Mouse (Mus musculus) spleen, adult 2 months (tissue): ENCODE measurements around the gene Ncf1. TPM values are rescaled to one million over a fixed set of nuclear protein-coding genes. Genes with fewer than 3 reads are reported as not detected.
A peak's percentile ranks its signal among the peaks of the same experiment; 100 is the strongest.

Experiments used
- DNase-seq, 2 experiments: peaks; one replicate each; pipeline versions ENCODE4 v3.0.0 to v3.0.0-alpha.2; 2012 to 2021; ENCODE audit warnings: low spot score in 2 of 2, low read depth in 1 of 2
- H3K27ac ChIP-seq: fragments of 200-500 bp; 2 replicates; pipeline ENCODE4 v1.5.1; 2012; ENCODE audit warnings: low read length, inconsistent platforms; ENCODE audit not compliant: insufficient read depth
- H3K27me3 ChIP-seq: fragments of 200-500 bp; 2 replicates; pipeline ENCODE4 v1.6.1; 2012; ENCODE audit warnings: mild to moderate bottlenecking, moderate library complexity, low read length, inconsistent platforms; ENCODE audit not compliant: control insufficient read depth, insufficient read depth
- H3K36me3 ChIP-seq: fragments of 200-500 bp; 2 replicates; pipeline ENCODE4 v1.6.1; 2012; ENCODE audit warnings: mild to moderate bottlenecking, low read length, inconsistent platforms; ENCODE audit not compliant: control insufficient read depth, insufficient read depth
- H3K4me1 ChIP-seq: fragments of 200-500 bp; 2 replicates; pipeline ENCODE4 v1.6.1; 2011; ENCODE audit warnings: inconsistent platforms; ENCODE audit not compliant: control insufficient read depth, insufficient read depth, insufficient read length
- H3K4me3 ChIP-seq: fragments of 200-500 bp; 2 replicates; pipeline ENCODE4 v1.5.1; 2011; ENCODE audit warnings: mild to moderate bottlenecking, inconsistent platforms; ENCODE audit not compliant: insufficient read depth, insufficient read length; ENCODE audit errors: extremely low read depth
- CTCF ChIP-seq: fragments of 200-500 bp; IDR thresholded peaks from 2 replicates; pipeline ENCODE4 v1.5.1; 2011; ENCODE audit warnings: mild to moderate bottlenecking, inconsistent platforms; ENCODE audit not compliant: insufficient read depth, insufficient read length, insufficient replicate concordance; ENCODE audit errors: extremely low read depth
- POLR2A ChIP-seq: fragments of 200-500 bp; IDR thresholded peaks from 2 replicates; pipeline ENCODE4 v1.6.1; 2011; ENCODE audit warnings: low read depth, low read length, inconsistent platforms
- WGBS: fragments of 180-500 bp; shearing (Covaris S2); methylation state at CpG from one replicate; pipeline ENCODE4 v1.1.7; 2018; 5-methylcytosine and 5-hydroxymethylcytosine counted together
- polyA plus RNA-seq: library from polyadenylated mRNA; depleted of rRNA; stranded (reverse); fragments of >200 nt; gene quantifications from 2 replicates; pipeline ENCODE4 v1.2.3, GENCODE M21; 2012

Gene Ncf1
- polyA plus RNA-seq, 1 experiment = 103 TPM

GRCm38 (mm10) chr5:134231376-134231775 is 2.0 kb upstream of the Ncf1 start:
- DNase-seq = no peak
- TF ChIP-seq POLR2A (no peak), CTCF (no peak)
- peaks cover 67% of the 10 kb centered on the region for H3K4me1 ChIP-seq
- peak overlapping the region; percentile 98 for H3K27ac ChIP-seq
- no peak overlapping the region for H3K4me3 ChIP-seq
- WGBS = 50% methylated on average over 5 of the region's 5 CpGs
- peaks cover 8% of the 10 kb centered on the region for H3K36me3 ChIP-seq
- no peaks in the 10 kb centered on the region for H3K27me3 ChIP-seq

- 47% methylated on average over 6 of the region's 6 CpGs for WGBS
- TF ChIP-seq CTCF = no peak
- TF ChIP-seq POLR2A = no peak
- DNase-seq = no peak
- Histone ChIP-seq H3K4me1 (peaks cover 40% of the 10 kb centered on the region; the same call in 1 of the 2 replicates), H3K4me3 (peak overlapping the region; percentile 71), H3K36me3 (peaks cover 28% of the 10 kb centered on the region), H3K27me3 (no peaks in the 10 kb centered on the region), H3K27ac (peak overlapping the region; percentile 90)
Observed at GRCm38 (mm10) chr5:134228249-134228638, 1.2 kb downstream of the Ncf1 start.

DNA sequence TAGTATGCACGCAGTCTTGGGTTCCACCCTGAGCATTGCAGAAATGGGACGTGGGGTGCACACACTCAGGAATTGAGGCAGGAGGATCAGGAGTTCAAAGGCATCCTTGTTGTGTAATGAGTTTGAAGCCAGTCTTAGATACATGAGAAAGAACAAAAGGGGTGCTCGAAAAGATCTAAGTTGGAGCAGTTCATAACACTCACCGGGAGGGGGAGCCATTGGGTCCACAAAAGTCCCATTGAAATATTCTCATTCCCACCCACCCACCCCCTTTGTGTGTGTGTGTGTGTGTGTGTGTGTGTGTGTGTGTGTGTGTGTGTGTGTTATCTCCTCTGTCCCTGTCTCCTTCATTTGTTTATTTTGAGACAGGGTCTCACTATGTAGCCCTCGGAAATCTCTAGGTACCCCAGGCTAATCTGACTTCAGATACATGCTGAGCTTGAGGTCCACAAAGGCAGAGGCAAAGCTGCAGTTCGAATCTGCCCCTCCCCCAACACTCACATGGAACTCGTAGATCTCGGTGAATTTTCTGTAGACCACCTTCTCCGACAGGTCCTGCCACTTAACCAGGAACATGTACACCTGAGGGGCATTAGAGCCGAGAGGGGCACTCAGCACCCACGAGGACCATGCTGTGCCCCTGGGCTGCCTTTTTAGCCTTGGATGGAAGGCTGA is 1.7 kb downstream of the Ncf1 start:
- peak overlapping the region; percentile 90 for H3K27ac ChIP-seq
- DNase-seq = no peak
- H3K4me3 ChIP-seq = peak overlapping the region; percentile 71; the same call in 1 of the 2 replicates
- 27% methylated on average over 11 of the region's 11 CpGs for WGBS
- peaks cover 36% of the 10 kb centered on the region; the same call in 1 of the 2 replicates for H3K4me1 ChIP-seq
- H3K36me3 ChIP-seq = peaks cover 32% of the 10 kb centered on the region
- TF ChIP-seq POLR2A (no peak), CTCF (peak; percentile 4; the same call in 1 of the 2 replicates)
- no peaks in the 10 kb centered on the region for H3K27me3 ChIP-seq

DNA sequence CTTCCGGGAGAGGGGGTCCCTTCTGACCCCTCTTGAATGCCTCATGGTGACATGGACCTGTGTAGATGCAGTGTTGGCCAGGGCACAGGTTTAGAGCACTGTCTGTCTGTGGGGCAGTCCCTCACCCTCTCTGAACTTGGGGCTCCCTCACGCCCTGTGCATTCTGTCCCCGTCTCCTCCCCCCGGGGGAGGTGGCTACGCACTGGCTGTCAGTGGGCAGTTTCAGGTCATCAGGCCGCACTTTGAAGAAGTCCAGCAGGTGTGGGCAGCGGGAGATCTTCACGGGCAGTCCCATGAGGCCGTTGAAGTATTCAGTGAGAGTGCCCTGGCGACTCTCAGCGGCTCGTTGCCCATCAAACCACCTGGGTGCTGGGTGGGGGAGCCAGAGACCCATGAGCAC is 2.5 kb downstream of the Ncf1 start:
- H3K4me1 ChIP-seq = peaks cover 32% of the 10 kb centered on the region

DNA sequence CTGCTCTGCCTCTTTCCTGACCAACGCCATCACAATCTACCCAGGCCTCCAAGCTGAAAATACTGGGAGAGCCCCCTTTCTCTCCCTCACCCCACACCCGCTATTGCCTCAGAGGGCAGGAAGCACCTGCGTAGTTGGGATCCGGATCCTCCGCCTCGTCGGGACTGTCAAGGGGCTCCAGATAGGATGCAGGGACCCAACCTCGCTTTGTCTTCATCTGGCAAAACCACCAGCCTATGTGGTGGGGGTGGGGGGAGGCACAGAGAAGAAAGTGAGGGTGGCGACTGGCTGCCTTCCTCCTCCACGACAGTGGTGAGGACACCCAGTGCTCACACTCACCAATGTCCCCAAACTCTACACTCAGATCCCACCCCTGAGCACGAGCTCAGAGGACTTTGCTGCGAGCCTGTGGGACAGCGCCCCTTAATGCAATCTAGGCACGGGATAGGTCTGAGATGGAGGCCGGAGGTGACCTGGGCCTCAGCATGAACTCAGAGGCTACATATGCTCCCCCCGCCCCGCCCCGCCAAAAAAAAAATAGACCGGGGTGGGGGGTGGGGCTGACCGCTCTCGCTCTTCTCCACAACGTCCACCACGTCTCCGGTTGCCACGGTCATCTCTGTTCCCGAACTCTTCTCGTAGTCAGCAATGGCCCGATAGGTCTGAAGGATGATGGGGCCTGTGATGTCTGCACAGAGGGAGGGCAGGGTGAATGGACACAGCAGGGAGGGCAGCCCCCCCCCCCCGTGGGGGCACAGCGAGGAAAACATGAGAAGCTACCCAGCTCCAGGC is 4.1 kb downstream of the Ncf1 start:
- Histone ChIP-seq H3K27me3 (no peaks in the 10 kb centered on the region), H3K27ac (no peak overlapping the region), H3K4me1 (peaks cover 22% of the 10 kb centered on the region), H3K4me3 (no peak overlapping the region), H3K36me3 (peaks cover 48% of the 10 kb centered on the region)
- TF ChIP-seq CTCF (no peak), POLR2A (no peak)
- no peak for DNase-seq
- WGBS = 49% methylated on average over 30 of the region's 30 CpGs

More for the DNA sequence above, 2.5 kb downstream of the Ncf1 start:
- H3K27me3 ChIP-seq = no peaks in the 10 kb centered on the region
- no peak for DNase-seq
- H3K27ac ChIP-seq = 0 out of 2 replicates have a peak overlapping the region, but pooled peaks have one; percentile 36
- no peak overlapping the region for H3K4me3 ChIP-seq
- 44% methylated on average over 12 of the region's 12 CpGs for WGBS
- TF ChIP-seq POLR2A (no peak), CTCF (no peak)
- H3K36me3 ChIP-seq = peaks cover 39% of the 10 kb centered on the region

DNA sequence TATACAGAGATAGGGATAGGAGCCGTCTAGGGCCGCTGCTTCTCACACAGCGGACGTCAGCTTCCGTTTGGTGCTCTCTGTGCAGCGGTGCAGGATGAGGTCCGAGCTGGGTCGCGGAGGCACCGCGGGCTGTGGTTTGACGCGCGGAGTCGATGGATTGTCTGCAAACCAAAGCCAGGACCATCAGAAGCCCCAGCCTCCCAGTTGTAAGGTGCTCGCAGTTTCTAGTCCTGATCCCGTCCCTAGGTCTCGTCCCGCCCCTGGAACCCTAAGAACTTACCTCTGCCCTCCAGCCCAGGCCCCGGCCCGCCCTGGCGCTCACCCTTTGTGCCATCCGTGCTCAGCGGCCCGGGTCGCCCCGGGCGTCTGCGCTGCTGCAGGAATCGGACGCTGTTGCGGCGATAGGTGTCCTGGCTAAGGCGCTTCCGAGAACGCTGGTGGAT is 7.7 kb downstream of the Ncf1 start:
- Histone ChIP-seq H3K4me3 (no peak overlapping the region), H3K27ac (no peak overlapping the region), H3K4me1 (peaks cover 9% of the 10 kb centered on the region), H3K36me3 (peaks cover 43% of the 10 kb centered on the region), H3K27me3 (no peaks in the 10 kb centered on the region)
- TF ChIP-seq POLR2A (no peak), CTCF (no peak)
- DNase-seq = no peak
- WGBS = 39% methylated on average over 36 of the region's 36 CpGs
